Mouse (Mus musculus): Measurements from ENCODE around the gene Etv6. TPM values are rescaled to one million over a fixed set of nuclear protein-coding genes. Genes with fewer than 3 reads are reported as not detected.

Gene Etv6
- polyA plus RNA-seq, 1 experiment from 2014 or later = 12.6 TPM

DNA sequence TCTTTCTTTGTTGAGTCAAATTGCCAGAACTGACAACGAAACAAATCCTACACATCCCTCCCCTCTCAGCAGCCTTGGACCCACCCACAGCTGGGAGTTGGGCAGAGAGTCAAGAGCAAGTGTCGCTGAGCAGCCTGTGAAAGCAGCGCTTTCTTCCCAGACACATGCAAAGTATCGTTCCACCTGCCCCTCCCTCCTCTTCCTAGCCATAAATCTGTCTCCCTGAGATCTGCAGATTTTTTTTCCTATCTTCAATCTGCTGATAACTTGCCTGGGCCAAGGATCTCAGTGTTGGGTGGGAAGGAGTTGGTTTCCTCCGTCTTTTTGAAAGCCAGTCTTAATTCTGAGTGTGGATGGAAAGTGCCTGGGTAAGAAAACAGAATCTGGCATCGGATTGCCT lies 183.9 kb downstream of the Etv6 start:
- Histone ChIP-seq H3K36me3 (ENCODE audit: control insufficient read depth, insufficient read depth, low read length) (no peaks in the 10 kb centered on the region), H3K4me2 (ENCODE audit: low read depth, low read length) (no peak overlapping the region), H3K27ac (ENCODE audit: low read length) (no peak overlapping the region), H3K4me3 (ENCODE audit: low read length) (no peak overlapping the region), H3K9ac (ENCODE audit: low read length) (0 out of 2 replicates have a peak overlapping the region, but pooled peaks have one; percentile 4), H3K27me3 (ENCODE audit: control insufficient read depth, insufficient read depth, low read depth, low read length) (no peaks in the 10 kb centered on the region), H3K9me3 (ENCODE audit: control insufficient read depth, low read length) (no peaks in the 10 kb centered on the region), H3K4me1 (replicated peaks; ENCODE audit: control insufficient read depth, insufficient read depth, low read length) (peaks cover 36% of the 10 kb centered on the region)
- 22% methylated on average over 6 of the region's 6 CpGs for WGBS
- peak; percentile 40; the same call in 1 of the 2 replicates for ATAC-seq (ENCODE audit: low read depth)

GRCm38 (mm10) chr6:134220209-134220777 lies 184.8 kb downstream of the Etv6 start:
- Histone ChIP-seq H3K4me2 (ENCODE audit: low read depth, low read length) (no peak overlapping the region), H3K27me3 (ENCODE audit: control insufficient read depth, insufficient read depth, low read depth, low read length) (no peaks in the 10 kb centered on the region), H3K9ac (ENCODE audit: low read length) (no peak overlapping the region), H3K36me3 (ENCODE audit: control insufficient read depth, insufficient read depth, low read length) (no peaks in the 10 kb centered on the region), H3K9me3 (ENCODE audit: control insufficient read depth, low read length) (no peaks in the 10 kb centered on the region), H3K27ac (ENCODE audit: low read length) (no peak overlapping the region), H3K4me1 (replicated peaks; ENCODE audit: control insufficient read depth, insufficient read depth, low read length) (peaks cover 36% of the 10 kb centered on the region), H3K4me3 (ENCODE audit: low read length) (no peak overlapping the region)
- no peak for ATAC-seq (ENCODE audit: low read depth)
- 43% methylated on average over 13 of the region's 13 CpGs for WGBS

DNA sequence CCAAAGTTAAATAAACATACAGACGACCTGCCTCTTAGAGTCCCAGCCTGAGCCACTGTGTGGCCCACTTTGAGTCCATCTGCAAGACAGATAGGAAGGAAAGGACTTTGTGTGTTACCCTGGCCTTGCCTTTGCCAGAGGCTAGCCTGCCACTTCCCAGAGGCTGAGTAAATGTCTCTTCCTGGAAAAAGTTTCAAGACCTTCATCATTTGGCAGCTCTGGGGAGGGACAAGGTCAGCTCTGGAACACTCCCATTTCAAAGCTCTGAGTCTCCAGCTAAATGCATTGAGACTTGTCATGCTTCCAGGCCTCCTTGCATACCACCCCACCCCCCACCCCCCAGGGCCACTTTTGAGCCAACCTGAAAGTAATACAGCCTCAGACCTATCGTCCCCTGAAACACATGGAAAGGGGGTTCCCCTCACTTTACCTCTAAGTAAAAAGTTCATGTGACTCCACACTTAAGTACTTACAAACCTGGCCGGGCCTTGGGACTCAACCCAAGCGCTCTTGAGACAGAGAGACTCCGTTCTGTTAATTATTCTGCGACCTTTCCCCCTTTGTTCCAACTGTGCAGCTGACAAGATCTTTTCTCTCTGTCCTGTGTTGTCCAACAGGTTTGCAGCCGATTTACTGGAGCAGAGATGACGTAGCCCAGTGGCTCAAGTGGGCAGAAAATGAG lies 186.9 kb downstream of the Etv6 start:
- Histone ChIP-seq H3K4me2 (ENCODE audit: low read depth, low read length) (no peak overlapping the region), H3K4me3 (ENCODE audit: low read length) (no peak overlapping the region), H3K9me3 (ENCODE audit: control insufficient read depth, low read length) (no peaks in the 10 kb centered on the region), H3K27ac (ENCODE audit: low read length) (peak overlapping the region; percentile 55; the same call in 1 of the 2 replicates), H3K27me3 (ENCODE audit: control insufficient read depth, insufficient read depth, low read depth, low read length) (no peaks in the 10 kb centered on the region), H3K4me1 (replicated peaks; ENCODE audit: control insufficient read depth, insufficient read depth, low read length) (peaks cover 36% of the 10 kb centered on the region), H3K36me3 (ENCODE audit: control insufficient read depth, insufficient read depth, low read length) (no peaks in the 10 kb centered on the region), H3K9ac (ENCODE audit: low read length) (no peak overlapping the region)
- WGBS = 44% methylated on average over 8 of the region's 8 CpGs
- ATAC-seq (ENCODE audit: low read depth) = peak; percentile 82

- Histone ChIP-seq H3K27me3 (ENCODE audit: control insufficient read depth, insufficient read depth, low read depth, low read length) (no peaks in the 10 kb centered on the region), H3K9me3 (ENCODE audit: control insufficient read depth, low read length) (no peaks in the 10 kb centered on the region)
- no peak for ATAC-seq (ENCODE audit: low read depth)
Observed at GRCm38 (mm10) chr6:134225564-134225963, 190.1 kb downstream of the Etv6 start.

GRCm38 (mm10) chr6:134226349-134227169 lies 191.1 kb downstream of the Etv6 start:
- H3K27me3 ChIP-seq (ENCODE audit: control insufficient read depth, insufficient read depth, low read depth, low read length) = no peaks in the 10 kb centered on the region
- 65% methylated on average over 8 of the region's 8 CpGs for WGBS
- no peak overlapping the region for H3K27ac ChIP-seq (ENCODE audit: low read length)
- no peaks in the 10 kb centered on the region for H3K9me3 ChIP-seq (ENCODE audit: control insufficient read depth, low read length)
- H3K4me2 ChIP-seq (ENCODE audit: low read depth, low read length) = no peak overlapping the region
- peaks cover 10% of the 10 kb centered on the region for H3K4me1 ChIP-seq (replicated peaks; ENCODE audit: control insufficient read depth, insufficient read depth, low read length)
- H3K9ac ChIP-seq (ENCODE audit: low read length) = no peak overlapping the region
- ATAC-seq (ENCODE audit: low read depth) = no peak
- H3K4me3 ChIP-seq (ENCODE audit: low read length) = no peak overlapping the region
- no peaks in the 10 kb centered on the region for H3K36me3 ChIP-seq (ENCODE audit: control insufficient read depth, insufficient read depth, low read length)

More at GRCm38 (mm10) chr6:134225564-134225963, 190.1 kb downstream of the Etv6 start:
- Histone ChIP-seq H3K4me3 (ENCODE audit: low read length) (no peak overlapping the region), H3K36me3 (ENCODE audit: control insufficient read depth, insufficient read depth, low read length) (no peaks in the 10 kb centered on the region), H3K27ac (ENCODE audit: low read length) (no peak overlapping the region), H3K4me2 (ENCODE audit: low read depth, low read length) (no peak overlapping the region), H3K9ac (ENCODE audit: low read length) (no peak overlapping the region), H3K4me1 (replicated peaks; ENCODE audit: control insufficient read depth, insufficient read depth, low read length) (peaks cover 20% of the 10 kb centered on the region)
- WGBS = 67% methylated on average over 11 of the region's 11 CpGs

DNA sequence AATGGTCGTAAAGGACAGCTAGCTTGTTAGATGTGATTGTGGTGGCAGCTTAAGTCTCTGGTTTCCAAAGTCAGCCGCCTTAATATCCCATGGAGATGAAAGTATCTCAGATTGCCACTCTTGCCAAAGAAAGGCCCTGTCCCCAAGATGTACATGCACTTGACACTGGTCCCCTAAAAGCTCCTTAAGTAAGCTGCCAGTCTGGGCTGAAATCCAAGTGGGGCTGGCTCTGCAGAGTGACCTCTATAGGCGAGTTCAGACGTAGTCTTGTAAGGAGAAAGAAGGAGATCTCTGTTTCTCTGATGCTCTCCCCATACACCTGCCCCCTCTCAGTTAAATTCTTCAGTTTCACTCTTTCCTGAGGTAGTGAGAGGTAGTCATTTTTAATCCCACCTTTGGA lies 200.8 kb downstream of the Etv6 start:
- peak; percentile 48; the same call in 1 of the 2 replicates for ATAC-seq (ENCODE audit: low read depth)
- Histone ChIP-seq H3K4me3 (ENCODE audit: low read length) (no peak overlapping the region), H3K4me1 (replicated peaks; ENCODE audit: control insufficient read depth, insufficient read depth, low read length) (peaks cover 12% of the 10 kb centered on the region), H3K27ac (ENCODE audit: low read length) (no peak overlapping the region), H3K36me3 (ENCODE audit: control insufficient read depth, insufficient read depth, low read length) (peaks cover 11% of the 10 kb centered on the region), H3K9ac (ENCODE audit: low read length) (no peak overlapping the region), H3K9me3 (ENCODE audit: control insufficient read depth, low read length) (no peaks in the 10 kb centered on the region), H3K27me3 (ENCODE audit: control insufficient read depth, insufficient read depth, low read depth, low read length) (no peaks in the 10 kb centered on the region), H3K4me2 (ENCODE audit: low read depth, low read length) (no peak overlapping the region)
- WGBS = 40% methylated on average over 4 of the region's 4 CpGs

GRCm38 (mm10) chr6:134238455-134238854 lies 203.0 kb downstream of the Etv6 start:
- Histone ChIP-seq H3K9ac (ENCODE audit: low read length) (no peak overlapping the region), H3K4me2 (ENCODE audit: low read depth, low read length) (no peak overlapping the region), H3K27me3 (ENCODE audit: control insufficient read depth, insufficient read depth, low read depth, low read length) (no peaks in the 10 kb centered on the region), H3K4me1 (replicated peaks; ENCODE audit: control insufficient read depth, insufficient read depth, low read length) (peaks cover 12% of the 10 kb centered on the region), H3K36me3 (ENCODE audit: control insufficient read depth, insufficient read depth, low read length) (peaks cover 16% of the 10 kb centered on the region), H3K9me3 (ENCODE audit: control insufficient read depth, low read length) (no peaks in the 10 kb centered on the region), H3K27ac (ENCODE audit: low read length) (no peak overlapping the region), H3K4me3 (ENCODE audit: low read length) (no peak overlapping the region)
- no peak for ATAC-seq (ENCODE audit: low read depth)
- 66% methylated on average over 9 of the region's 9 CpGs for WGBS

DNA sequence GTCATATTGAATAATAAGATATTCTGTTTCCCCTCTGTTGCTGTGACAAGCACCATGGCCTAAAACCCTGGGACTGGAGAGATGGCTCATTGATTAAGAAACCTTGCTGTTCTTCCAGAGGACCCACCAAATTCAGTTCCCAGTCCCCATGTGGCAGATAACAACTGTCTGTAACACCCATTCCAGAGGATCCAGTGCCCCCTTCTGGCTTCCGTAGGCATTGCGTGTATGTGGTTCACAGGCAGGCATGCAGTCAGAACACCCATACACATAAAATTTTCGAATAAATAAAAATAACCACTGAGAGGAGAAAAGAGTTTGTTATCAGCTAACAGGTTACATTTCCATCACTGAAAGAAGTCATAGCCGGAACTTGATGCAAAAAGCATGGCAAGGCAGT lies 205.5 kb downstream of the Etv6 start:
- no peak overlapping the region for H3K27ac ChIP-seq (ENCODE audit: low read length)
- H3K36me3 ChIP-seq (ENCODE audit: control insufficient read depth, insufficient read depth, low read length) = peaks cover 16% of the 10 kb centered on the region
- WGBS = 95% methylated on average over 4 of the region's 4 CpGs
- H3K4me3 ChIP-seq (ENCODE audit: low read length) = no peak overlapping the region
- no peak overlapping the region for H3K9ac ChIP-seq (ENCODE audit: low read length)
- no peaks in the 10 kb centered on the region for H3K9me3 ChIP-seq (ENCODE audit: control insufficient read depth, low read length)
- H3K27me3 ChIP-seq (ENCODE audit: control insufficient read depth, insufficient read depth, low read depth, low read length) = no peaks in the 10 kb centered on the region
- no peak overlapping the region for H3K4me2 ChIP-seq (ENCODE audit: low read depth, low read length)
- peaks cover 9% of the 10 kb centered on the region for H3K4me1 ChIP-seq (replicated peaks; ENCODE audit: control insufficient read depth, insufficient read depth, low read length)
- ATAC-seq (ENCODE audit: low read depth) = no peak

DNA sequence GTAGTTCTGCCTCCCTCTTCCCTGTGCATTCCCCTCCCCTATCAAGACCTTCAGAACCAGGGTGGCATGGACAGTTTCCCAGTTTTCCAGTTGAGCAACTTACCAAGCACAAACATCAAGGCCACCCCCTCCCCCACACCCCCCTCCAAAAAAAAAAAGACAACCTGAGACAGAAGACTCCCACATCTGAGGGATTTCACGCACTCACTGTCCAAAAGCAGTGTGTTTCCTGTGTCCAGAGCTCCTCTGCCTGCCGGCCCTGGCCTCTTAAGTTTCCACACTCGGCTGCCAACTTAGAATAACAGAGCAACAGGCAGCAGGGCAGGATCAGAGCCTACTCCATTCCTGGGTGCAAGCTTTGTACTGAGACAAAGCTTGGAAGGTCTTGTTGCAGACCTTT lies 207.6 kb downstream of the Etv6 start:
- H3K27ac ChIP-seq (ENCODE audit: low read length) = peak overlapping the region; percentile 68
- WGBS = 46% methylated on average over 3 of the region's 3 CpGs
- H3K9me3 ChIP-seq (ENCODE audit: control insufficient read depth, low read length) = no peaks in the 10 kb centered on the region
- H3K4me2 ChIP-seq (ENCODE audit: low read depth, low read length) = peak overlapping the region; percentile 9; the same call in 1 of the 2 replicates
- no peaks in the 10 kb centered on the region for H3K27me3 ChIP-seq (ENCODE audit: control insufficient read depth, insufficient read depth, low read depth, low read length)
- no peak overlapping the region for H3K9ac ChIP-seq (ENCODE audit: low read length)
- H3K4me3 ChIP-seq (ENCODE audit: low read length) = no peak overlapping the region
- peaks cover 16% of the 10 kb centered on the region for H3K36me3 ChIP-seq (ENCODE audit: control insufficient read depth, insufficient read depth, low read length)
- peaks cover 5% of the 10 kb centered on the region; the same call in 1 of the 2 replicates for H3K4me1 ChIP-seq (replicated peaks; ENCODE audit: control insufficient read depth, insufficient read depth, low read length)
- ATAC-seq (ENCODE audit: low read depth) = peak; percentile 27; the same call in 1 of the 2 replicates
